Mouse (Mus musculus): ENCODE measurements around the gene Catsper3. TPM values are rescaled to one million over a fixed set of nuclear protein-coding genes. Genes with fewer than 3 reads are reported as not detected.
A peak's percentile ranks its signal among the peaks of the same experiment; 100 is the strongest.

Catsper3 gene
- under 1 TPM in 1 of 2 experiments, not detected in 1; 0.21 TPM for total RNA-seq (2021)
- long read RNA-seq, experiment 1: 0 reads
- long read RNA-seq, experiment 2: 0 reads

DNA sequence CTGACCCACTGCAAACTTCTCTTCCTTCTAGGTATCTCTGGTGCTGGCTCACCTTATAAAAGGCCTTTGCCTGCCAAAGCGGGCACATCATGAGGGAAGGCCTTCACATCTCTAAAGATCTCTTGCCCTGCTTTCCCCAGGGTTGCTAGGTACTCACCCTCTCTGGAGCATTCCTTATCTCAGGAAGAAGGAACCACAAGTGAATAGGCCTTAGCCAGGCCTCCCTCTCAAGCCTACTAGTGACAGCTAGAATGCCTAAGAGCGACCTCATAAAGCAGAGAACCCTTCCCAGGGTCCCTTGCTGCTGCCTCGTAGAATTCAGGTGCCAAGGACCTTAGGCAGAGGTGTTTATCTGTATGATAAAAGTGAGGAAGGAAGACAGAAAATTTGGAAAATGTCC is at the start of gene Catsper3:
Gene Catsper3, plus strand, starts transcription at position 301 of the 400 bp plus-strand sequence.
- no peak for DNase-seq

DNA sequence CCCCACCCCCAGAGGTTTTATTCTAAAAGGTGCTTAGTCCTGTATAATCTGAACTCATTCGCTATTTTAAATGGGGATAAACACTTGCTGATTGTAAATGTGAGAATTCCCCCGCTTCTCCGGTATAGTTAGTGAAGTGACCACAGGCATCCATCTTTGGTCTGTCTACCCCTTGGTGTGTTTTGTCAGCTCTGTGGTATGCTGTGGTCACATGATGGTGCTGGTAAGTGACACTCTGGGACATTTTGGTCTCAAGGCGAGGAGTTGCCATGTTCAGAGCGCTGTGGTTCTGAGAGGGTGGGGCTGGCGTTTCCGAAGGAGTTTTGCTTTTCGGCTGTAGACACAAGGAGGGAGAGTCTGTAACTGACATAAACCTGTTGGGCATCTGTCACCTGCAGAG is 46.5 kb upstream of the Catsper3 start:
- no peak for DNase-seq

DNA sequence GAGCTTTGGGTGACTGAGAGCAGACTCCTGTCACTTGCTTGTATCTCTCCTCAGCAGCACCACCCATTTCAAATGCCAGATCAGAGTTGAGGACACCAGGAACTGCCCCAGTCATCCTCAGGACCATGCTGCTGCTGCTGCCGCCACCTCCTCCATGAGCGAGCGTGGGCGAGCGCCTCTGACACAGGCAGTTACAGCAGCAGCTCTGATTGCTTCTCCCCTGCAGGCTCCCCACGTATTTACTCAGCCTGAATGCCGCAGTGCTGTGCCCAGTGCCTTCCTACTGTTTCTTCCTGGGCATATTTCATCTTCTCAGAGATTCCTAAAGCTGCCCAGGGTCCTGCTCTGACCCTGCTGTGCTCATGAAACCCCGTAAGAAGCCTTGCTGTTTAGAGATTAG is 42.1 kb upstream of the Catsper3 start:
- no peak for DNase-seq

DNA sequence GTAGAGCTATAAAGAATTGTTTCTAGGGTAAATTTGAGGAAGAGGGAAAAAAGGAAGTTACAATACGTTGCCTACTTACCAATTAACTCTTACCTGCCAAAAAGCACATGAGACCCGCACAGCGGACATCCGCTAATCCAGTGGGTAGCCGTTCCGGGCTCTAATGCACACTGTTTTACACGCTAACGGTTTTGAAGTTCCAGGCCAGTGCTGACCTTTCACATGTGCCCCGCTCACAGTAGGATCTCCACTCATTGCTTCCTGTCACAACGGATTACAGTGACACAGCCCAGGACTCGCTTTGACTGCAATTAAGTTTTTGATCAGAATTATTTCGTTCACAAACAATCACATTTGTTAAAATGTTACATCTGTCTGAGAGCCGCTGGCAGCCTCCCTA is 30.0 kb upstream of the Catsper3 start:
- no peak for DNase-seq

DNA sequence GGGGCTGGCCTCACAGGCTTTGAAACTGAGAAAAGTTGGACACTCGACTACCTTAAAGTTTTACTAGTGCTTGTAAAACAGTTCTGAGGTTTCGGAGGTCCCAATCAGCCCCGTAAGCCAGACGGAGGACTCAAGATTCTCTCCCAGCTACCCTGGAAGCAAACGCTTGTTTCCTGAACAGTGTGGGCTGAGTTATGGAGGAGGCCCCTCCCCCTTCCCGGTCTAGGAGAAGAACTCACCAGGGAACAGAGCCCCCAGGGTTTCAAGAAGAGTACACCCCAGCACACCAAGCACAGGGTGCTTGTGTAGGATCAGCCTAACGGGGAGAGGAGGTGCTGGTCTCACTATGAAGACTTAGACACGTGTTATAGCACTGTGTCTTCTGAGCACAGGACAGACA is 27.6 kb upstream of the Catsper3 start:
- peak; percentile 30 for DNase-seq

DNA sequence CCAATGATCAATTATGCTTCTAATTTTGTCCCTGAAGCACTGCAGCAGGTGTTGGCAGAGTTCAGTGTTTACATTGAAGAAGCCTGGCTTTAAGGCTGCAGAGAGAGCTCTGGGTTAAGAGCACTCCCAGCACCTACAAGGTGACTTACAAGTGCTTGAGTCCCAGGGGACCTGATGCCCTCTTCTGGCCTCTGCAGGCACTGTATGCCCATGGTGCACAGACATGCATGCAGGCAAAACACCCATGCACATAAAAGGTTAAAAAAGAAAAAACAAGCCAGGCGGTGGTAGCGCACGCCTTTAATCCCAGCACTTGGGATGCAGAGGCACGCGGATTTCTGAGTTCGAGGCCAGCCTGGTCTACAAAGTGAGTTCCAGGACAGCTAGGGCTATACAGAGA is 26.7 kb upstream of the Catsper3 start:
- DNase-seq: peak; percentile 16

DNA sequence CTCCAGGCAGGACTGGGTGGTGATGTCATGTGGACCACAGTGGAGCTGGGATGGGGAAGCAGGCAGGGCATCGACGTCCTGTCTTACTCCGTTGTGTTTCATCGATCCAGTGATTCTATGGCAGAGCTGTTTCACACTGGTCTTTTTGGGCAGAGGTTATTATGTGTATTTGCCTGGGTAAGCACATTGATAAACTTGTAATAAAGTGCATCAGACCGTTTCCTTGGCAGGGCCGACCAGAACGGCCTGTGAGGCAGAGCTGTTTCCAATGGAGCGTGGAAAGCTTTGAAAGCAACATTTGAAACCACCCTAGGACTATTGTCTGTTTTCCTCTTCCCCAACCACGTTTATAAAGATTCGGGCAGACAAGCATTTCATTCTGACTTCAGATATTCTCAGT is 23.8 kb upstream of the Catsper3 start:
- no peak for DNase-seq

DNA sequence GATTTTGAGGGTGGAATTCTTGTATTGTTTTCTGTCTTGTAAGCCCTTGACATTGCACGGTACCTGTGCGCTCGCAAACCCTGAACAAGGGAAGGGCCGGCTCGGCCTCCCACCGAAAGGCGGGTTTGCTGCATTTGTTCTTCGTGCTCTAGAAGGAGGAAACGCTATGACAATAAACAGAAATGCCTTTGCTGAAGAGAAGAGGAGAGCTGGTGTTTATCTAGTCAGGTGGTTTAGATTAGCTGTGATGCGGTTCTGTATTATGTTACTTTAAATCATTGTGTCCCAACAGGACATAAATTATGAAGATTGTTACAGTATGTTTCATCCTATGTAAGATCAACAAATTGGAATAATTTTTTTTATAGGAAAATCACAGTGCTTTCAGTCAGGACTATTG is 22.9 kb upstream of the Catsper3 start:
- no peak for DNase-seq

DNA sequence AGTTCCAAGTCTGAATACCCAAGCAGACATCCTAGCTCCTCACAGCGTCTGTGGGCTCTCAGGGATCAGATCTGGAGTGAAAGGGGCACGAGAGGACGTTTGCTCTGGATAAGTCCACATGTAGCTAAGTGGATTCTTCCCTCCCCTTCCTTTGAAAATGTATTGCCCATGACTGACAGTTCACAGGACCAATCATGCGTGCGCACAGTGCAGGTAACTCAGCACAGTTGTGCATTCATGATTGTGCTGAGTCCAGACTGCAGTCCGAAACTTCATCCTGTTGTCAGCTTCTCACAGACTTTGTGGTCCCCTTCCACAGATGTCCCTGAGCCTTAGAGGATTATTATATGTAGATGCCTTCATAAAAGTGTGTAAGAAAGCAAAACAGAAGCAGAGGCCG is 10.0 kb upstream of the Catsper3 start:
- DNase-seq: no peak

DNA sequence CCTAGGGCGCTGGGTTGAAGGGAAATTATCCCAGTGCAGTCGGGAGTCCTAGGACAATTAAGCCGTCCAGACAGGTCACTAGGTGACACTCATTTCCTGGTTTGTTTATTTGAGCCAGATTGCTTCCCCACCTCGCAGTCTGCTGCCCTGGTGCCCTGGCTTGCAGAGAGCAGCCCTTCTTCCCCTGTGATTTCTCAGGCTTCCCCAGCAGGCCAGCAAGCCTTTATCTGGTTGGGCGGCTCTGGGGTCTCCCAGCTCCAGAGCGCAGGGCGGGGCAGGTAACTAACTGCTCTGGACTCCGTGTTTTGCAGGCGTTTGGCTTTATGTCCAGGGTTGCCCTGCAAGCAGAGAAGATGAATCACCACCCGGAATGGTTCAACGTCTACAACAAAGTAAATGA is 9.3 kb upstream of the Catsper3 start:
- no peak for DNase-seq

DNA sequence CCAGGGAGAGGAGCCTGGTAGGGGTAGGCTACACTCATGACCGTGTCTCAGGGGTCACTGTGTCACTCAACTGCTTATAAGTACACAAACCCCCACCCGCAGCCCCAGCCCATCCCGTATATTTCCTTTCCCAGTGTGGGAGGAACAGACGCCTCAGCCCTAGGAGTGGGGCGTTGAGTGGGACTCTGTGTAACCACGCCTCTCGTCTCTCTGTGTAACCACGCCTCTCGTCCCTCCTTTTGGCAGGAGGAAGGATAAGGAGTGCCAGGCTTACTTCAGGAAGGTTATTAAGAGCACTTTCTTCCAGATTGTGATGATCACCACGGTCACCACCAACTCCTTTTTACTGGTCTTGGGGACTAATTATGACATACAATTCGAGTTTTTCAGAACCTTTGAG is 1.8 kb downstream of the Catsper3 start:
- peak; percentile 31 for DNase-seq

DNA sequence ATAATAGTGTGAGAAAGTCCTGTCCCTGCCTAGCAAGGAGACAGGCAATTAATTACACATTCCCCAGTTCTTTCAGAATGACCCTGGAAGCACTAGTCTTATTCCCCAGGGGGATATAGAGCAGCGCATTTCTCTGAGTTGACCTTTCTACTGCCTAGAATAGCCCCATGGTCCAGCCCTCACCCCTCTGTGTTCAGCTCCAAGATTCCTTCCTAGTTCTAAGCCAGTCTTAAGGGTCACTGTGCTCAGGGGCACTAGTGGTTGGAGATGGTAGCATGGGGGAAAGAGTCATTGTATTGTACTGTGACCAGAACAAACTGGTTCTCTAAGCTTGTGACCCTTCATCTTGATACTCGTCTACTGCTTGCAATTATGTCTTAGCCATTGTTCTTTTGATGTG is 16.9 kb downstream of the Catsper3 start:
- no peak for DNase-seq

DNA sequence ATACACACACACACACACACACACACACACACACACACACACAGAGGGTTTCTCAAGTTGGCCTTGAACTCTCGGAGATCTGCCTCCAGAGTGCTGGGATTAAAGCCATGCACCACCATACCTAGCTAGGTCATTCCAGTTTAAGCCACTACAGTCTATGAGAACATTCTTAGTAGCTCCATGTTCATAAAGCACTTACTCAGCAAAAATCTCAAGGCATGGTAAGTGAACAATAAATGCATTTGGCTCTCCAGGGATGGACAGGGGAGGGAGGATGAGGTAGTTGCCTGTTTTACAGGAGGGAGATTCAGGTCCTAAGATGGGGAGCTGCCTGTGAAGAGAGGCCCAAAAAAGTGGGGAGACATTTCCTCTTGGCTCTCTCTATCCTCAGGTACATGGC is 19.6 kb downstream of the Catsper3 start:
- no peak for DNase-seq

DNA sequence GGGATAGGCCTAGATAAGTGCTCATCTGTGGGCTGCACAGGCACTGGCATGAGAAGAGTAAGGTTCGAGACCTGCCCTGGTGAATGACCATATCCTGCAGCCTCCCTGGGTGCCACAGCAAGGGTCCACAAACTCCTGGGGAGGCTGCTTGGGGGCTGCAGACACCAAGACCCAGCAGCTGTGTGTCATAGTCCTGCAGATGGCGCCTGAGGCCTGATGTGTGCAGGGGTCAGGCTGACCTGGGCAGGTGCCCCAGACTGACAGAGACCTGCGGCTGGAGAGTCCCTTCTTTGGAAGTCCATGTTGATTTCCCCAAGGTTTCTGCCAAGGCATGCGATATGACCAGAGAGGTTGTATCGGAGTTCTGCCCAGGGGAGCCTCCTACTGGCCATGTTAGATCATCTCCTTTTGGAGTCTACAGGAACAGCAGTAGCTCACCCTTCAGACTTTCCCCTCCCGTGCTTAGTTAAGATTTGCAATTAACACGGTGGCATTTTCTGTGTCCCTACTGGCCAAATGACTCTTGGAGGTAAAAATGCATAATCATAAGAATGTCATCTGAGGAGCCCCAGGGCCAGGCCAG is 24.8 kb downstream of the Catsper3 start:
- no peak for DNase-seq

DNA sequence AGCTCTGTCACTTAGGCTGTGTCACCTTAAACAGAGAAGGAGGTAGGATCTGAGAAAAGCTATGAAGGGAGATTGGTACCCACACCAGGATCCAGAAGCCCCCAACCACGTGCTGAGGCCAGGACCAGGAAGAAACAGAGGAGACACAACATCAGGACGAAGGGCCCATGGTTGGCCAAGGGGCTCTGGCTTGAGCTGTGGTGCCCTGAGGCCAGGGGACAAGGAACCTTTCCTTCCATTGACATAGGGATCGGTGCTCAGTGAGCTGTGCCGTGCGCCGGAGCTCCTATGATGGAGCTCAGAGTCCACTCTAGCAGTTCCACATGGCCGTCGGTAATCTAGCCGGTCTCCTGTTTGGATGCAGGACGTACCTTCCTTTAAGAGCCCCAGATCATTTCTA is 25.3 kb downstream of the Catsper3 start:
- no peak for DNase-seq

DNA sequence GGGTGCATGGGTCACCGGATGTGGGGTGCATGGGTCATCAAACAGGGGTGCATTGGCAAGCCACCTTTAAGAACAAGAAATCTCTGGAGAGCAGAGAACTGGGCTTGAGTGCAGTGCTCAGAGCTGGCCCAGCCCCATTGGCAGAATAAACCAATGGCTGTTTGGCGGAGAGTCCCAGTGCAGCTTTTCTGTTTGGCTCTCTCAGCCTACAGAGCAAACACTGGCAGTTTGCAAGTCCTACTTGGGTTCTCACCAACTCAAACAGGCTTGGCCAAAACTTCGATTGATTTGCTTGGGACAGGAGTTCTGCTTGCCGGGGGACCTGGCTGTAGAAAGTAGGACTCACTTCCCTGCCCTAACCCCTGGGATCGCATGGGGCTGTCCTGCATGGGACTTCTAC is 26.6 kb downstream of the Catsper3 start:
- DNase-seq: peak; percentile 57

DNA sequence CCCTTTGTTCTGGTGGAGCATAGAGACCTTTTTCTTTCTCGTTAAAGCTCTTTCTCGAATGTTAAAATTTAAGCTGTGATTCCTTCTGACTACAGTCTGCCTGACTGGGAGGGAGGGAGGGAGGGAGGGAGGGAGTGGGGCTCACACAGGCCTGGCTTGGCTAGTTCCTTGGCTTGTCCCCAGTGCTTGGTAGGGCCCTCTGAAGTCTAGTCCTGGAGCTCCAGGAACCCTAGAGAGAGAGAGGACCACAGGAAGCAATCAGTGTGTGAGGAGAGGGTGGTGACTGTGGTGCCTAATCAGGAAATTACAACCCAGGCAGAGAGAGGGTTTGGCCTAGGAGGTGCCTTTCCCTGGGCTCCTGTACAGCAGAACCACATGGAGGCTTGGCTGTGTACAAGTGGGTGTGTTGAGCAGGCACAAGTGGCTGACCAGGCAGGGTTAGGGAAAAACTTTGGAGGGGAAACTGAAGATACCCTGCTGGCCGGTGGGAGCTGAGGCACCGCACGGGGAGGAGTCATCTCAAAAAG is 29.2 kb downstream of the Catsper3 start:
- DNase-seq: no peak

DNA sequence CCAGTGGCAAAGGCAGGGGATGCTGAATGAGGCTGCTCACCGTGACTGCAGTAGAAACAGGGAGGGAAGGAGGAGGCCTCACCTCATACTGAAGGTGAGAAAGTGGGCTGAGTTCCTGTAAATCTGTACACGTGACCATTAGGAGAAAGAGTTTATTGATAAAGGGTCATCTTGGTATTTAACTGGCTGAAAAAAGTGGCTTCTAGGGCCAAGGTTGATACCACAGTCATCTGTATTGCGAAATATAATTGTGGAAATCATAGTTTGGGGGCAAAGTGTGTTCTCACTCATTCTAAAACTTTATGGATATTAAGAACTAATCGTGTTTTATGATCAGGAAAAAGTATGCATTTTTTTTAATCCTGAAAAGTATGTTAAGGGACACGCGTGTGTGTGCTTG is 30.5 kb downstream of the Catsper3 start:
- DNase-seq: no peak

DNA sequence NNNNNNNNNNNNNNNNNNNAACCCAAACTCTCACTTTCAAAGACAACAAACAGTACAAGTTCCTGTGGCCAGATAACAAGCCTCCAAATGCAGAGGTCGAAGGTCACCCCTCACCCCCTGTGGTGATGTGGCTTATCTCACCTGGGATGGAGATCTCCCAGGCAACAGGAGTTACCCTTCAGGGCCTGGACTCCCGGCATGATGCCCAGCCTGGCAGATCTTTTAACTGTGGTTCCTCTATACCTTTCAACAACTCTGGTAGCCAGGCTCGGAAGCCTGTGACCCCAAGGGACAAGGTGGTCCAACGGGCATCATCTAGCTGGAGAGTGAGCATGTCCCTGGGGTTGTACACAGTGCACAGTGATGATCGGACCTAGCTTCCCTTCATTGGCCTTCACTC is 38.1 kb downstream of the Catsper3 start:
- no peak for DNase-seq

DNA sequence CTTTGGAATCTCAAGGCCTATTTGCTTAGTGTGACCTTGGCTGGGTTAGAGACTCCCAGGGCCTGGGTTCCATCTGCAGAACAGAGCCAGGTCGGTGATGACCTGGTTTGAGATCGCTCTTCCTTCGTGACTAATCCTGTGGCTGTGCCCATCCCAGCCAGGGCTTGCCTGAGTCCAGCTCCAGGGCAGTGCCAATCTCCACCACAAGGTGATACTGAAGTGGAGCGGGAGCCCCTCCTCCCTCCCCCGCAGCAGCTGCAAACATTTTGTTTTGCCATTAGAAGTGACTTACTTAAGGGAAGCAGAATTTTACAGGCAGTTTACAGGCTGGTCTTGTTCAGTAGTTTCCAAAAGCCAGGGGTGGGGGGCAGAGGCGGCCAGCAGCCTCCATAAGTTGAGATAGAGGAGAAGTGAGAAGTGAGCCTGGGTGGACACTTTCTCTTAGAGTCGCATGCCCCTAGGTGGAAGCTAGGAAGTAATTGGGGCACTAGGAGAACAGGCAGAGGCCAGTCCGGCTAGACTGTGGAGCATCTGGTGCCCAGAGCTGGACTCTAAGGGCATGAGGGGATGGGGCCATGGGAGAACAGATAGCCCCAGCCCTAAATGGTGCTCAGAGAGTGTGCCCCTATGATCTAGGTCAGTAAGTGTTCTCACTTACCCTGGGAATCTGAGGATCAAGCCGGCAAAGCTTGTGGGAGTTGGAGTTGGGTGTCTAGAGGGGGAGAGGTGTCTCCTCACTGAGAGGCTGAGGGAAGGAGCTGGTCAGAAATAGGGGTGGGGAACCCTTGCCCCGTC is 40.0 kb downstream of the Catsper3 start:
- DNase-seq: no peak

DNA sequence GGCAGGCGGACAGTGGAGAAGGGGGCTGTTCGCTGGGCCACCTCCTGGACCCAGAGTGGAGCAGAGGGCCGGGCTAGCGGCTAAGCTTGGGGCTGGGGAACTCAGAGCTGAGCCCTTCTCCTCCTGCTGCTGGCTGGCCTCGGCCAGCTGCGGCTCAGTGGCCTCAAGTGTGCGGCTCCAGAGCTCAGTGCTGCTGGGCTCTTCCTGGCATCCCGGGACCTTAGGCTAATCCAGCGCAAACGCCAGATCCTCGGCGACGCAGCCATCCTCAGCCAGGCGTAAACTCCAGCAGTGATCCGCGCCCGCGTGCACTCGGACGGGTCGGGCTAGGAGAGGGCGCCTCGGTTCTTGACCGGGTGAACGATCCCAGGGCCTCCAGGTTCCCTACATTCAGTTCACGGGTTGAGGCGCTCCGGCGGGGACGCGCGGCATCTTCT is 40.9 kb downstream of the Catsper3 start:
- peak; percentile 14 for DNase-seq

DNA sequence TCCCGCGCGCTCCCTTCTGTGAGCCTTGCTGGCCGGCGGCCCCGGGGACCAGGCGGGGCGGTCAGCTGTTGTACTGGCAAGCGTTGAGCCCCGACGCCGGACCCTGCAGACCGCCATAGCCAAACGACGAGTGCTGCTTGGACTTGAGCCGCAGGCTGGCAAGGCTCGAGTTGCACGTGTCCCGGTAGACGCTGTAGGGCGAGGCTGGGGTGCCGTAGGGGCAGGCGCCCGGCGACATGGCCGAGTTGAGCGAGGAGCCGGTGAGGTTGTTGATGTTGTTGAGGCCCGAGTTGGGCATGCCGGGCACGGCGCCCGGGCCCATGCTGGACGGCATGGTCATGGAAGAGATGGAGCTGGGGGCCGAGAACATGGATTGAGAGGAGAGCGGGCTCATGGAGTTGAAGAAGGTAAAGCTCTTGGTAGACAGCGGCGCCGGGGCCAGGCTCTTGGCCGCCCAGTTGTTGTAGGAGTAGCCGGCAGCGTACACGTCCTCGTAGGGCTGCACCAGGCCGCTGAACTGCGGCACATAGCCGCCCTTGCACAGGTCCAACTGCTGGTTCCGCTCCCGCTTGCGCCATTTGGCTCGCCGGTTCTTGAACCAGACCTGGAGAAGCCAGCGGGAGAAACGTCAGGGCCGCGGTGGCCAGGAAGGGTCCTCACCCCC is 41.8 kb downstream of the Catsper3 start:
- peak; percentile 31 for DNase-seq

Measured in adrenal gland, postnatal 10 days (tissue).